Mouse (Mus musculus) spleen, postnatal 10 days (tissue): Measurements from ENCODE around the gene Fasl.
A peak's percentile ranks its signal among the peaks of the same experiment; 100 is the strongest.

Source experiments
- DNase-seq, 2 experiments: peaks; one replicate each; pipeline ENCODE4 v3.0.0; 2021 to 2022; ENCODE audit warnings: low spot score in 2 of 2

The Fasl gene

GRCm38 (mm10) chr1:161761556-161761955, 26.7 kb downstream of the Fasl start:
- DNase-seq: no peak

DNA sequence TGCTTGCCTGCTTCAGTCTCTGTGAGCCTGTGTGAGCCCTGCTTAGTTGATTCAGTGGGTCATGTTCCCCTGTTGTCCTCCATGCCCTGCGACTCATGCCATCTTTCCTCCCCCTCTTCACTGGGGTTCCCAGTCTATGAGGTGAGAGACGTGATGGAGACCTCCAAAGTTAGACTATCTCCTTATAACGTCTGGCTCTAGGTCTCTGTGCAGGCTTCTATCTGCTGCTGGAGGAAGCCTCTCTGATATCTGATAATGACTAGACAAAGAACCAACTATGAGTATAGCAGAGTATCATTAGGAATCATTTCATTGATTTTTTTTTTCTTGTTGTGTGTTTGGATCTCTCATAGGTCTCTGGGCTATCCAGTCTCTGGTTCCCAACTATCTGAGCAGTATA, 31.7 kb downstream of the Fasl start:
- no peak for DNase-seq

GRCm38 (mm10) chr1:161751311-161751710, 37.0 kb downstream of the Fasl start:
- no peak for DNase-seq

GRCm38 (mm10) chr1:161750471-161751041, 37.7 kb downstream of the Fasl start:
- DNase-seq: peak in 1 of 2 experiments; percentile 36

GRCm38 (mm10) chr1:161748685-161749084, 39.6 kb downstream of the Fasl start:
- no peak for DNase-seq

GRCm38 (mm10) chr1:161748138-161748537, 40.2 kb downstream of the Fasl start:
- DNase-seq: peak; percentile 77 to 84

DNA sequence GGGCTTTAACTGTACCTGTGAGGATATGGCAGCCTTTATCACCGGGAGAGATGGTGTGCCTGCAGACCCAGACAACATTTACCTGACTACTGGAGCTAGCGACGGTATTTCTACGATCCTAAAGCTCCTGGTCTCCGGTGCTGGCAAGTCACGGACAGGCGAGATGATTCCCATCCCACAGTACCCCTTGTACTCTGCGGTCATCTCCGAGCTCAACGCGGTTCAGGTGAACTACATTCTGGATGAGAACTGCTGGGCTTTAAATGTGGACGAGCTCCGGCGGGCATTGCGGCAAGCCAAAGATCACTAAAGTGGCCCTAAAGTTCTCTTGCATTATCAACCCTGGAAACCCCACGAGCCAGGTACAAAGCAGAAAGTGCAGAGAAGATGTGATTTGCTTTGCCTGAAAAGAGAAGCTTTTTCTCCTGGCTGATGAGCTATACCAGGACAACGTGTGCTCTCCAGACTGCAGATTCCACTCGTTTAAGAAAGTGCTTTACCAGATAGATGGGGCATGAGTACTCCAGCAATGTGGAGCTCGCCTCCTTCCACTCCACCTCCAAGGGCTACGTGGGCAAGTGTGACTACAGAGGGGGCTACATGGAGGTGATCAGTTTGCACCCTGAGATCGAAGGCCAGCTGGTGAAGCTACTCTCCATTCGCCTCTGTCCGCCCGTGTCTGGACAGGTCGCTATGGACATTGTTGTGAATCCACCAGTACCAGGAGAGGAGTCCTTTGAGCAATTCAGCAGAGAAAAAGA, 41.6 kb downstream of the Fasl start:
- DNase-seq: no peak

DNA sequence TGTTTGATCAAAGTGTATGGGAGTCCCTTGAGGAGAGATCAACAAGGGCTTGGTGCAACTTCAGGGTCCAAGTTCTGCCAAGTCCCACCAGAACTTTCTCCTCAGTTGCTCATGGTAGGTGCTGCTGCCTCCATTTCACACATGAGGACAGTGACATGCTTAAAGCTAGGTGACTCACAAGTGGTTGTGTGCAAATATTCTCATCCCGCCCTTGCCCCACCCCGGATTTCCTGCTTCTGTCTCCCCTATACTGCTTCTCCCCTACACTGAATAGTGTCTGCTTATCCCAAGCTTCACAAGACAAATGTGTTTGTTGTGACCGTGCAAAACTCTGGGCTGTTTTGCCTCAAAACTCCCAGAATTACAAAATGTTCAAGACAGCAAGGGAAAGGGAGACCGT, 43.4 kb downstream of the Fasl start:
- no peak for DNase-seq

GRCm38 (mm10) chr1:161744209-161744608, 44.1 kb downstream of the Fasl start:
- DNase-seq: no peak

DNA sequence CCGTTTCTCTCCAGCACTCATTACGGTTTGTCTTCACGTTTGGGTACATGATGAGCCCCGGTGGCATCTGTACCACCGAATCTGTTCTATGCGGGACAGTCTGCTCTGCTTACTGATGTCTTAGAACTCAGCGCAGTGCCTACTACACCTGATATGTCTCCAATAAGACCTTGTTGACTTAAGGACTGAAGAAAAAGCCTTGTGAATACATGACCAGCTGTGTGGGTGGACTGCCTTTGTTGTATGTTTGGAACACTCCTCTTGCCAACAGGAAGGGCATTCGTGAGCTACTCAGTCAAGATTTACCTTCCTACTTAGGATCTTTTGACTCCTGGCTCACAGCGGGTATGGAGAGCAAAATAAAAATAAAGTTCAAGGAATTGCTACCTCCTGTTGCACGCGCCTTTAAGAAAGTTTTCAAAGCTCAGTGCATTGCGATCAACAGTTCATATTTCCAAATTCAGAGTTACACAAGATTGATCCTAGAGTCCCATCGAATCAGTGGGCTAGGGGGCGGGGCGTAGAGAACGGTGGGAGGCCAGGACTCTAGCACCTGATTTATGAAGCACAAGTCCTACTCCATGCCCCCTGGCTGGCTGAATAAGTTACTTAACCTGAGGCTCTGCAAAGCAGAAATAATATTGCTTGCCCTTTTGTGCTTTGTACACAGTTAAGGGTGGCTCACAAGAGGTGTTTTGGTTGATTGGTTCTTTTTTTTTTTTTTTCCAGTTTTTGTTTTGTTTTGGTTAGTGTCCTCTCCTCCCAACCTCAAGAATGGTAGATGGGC, 45.6 kb downstream of the Fasl start:
- no peak for DNase-seq

GRCm38 (mm10) chr1:161736848-161737247, 51.4 kb downstream of the Fasl start:
- DNase-seq: no peak

GRCm38 (mm10) chr1:161736255-161736654, 52.0 kb downstream of the Fasl start:
- no peak for DNase-seq

GRCm38 (mm10) chr1:161735465-161736046, 52.7 kb downstream of the Fasl start:
- DNase-seq: peak in 1 of 2 experiments; percentile 54

DNA sequence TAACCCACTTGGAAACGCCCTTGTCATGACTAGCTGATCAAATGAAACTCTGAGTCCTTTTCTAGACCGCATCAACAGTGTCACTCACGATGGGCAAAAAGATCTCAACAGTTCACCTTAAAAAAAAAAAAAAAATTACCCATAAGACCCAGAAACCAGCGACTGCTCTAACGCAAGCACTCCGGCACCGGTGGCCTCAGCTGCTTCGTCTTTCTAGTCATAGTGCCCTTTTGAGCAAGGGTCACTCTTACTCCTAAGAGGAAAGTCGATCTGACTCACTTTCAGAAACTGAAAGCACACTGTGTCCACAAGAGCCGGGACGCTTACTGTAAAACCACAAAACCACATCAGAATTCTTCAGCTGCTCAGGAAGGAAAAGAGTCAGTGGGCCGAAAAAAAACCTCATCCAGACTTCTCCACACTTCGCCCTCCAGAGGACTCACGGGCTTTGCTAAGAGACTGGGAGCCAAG, 53.5 kb downstream of the Fasl start:
- DNase-seq: no peak

DNA sequence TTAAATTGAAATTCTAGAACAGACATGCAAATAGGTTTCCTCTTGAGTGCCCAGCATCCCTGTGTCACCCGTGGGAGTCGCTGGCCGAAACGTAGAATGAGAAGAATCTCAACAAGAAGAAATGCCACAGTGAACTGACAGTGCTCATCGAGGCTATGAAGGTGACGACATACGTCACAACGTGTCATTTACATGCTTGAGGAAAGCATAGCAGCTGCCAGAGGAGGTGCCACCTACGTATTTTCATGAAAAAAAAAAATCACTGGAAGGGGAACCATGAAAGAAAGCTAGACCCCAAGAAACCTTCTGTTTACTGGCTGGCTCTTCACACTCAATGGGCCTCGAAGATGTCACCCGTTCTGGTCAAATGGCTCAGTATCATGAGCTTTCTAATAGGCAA, 54.0 kb downstream of the Fasl start:
- no peak for DNase-seq
